Mouse (Mus musculus) Muller cell, postnatal 12 days (primary cell): ENCODE data around the gene Phf8.
"Not testable (repeated sequence)": the region's sequence is repeated elsewhere in the genome, so short reads cannot be mapped to it uniquely, and the experiment has no call there.

ENCODE experiments used
- DNase-seq: peaks from one replicate; pipeline ENCODE4 v3.0.0-alpha.2; 2015; ENCODE audit errors: inconsistent ontology term

Gene Phf8

GRCm38 (mm10) chrX:151520458-151521322 lies at the start of gene Phf8:
TSS of gene Phf8 (plus strand) at chrX:151520672.
- peak; percentile 95 for DNase-seq

DNA sequence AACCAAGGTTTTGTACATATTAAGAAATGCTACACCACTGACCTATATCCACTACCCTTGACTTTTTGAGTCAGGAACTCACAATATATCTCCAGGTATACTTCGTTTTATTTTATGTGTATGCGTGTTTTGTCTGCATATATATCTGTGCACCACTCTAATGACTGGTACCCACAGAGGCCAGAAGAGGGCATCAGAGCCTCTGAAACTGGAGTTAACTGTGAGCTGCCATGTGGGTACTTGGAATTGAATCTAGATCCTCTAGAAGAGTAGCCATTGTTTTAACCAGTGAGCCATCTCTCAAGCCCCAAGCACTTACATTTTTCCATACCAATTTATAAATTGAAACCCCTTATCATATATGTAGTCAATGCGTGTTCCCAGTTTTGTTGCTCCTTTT lies 32.3 kb upstream of the Phf8 start:
- no peak for DNase-seq

DNA sequence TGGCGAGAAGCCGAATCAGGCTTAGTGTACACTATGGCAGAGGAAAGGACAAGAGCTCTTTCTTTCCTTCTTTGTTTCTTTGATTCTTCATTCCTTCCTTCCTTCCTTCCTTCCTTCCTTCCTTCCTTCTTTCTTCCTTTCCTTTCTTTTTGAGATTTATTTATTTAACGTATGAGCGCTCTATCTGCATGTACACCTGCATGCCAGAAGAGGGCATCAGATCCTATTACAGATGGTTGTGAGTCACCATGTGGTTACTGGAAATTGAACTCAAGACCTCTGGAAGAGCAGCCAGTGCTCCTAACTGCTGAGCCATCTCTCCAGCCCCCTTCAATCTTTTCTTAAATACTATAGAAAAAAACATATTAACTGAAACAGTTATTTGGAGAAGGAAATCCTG lies 27.2 kb upstream of the Phf8 start:
- DNase-seq = not testable (repeated sequence)

- no peak for DNase-seq
These were observed 23.9 kb upstream of the Phf8 start for GRCm38 (mm10) chrX:151496596-151496995.

GRCm38 (mm10) chrX:151508536-151508935 lies 11.9 kb upstream of the Phf8 start:
- no peak for DNase-seq

DNA sequence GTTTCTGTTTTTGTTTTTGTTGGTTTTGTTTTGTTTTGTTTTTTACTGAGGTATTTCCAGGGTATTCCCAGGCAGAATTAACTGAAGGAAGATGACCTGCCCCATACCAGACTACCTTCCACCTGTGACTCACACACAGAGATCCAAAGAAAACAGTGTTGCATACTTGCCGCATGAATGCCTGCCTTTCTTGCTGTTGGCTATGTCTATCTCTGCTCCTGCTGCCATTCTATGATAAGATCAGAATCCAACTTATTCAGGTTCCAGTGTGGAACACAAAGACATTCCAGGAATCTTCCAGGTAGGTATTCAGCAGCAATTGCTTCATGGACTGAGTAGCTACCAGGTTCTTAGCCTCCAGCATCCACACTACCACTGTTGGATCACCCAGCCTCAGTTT lies 10.6 kb upstream of the Phf8 start:
- DNase-seq = peak; percentile 18

DNA sequence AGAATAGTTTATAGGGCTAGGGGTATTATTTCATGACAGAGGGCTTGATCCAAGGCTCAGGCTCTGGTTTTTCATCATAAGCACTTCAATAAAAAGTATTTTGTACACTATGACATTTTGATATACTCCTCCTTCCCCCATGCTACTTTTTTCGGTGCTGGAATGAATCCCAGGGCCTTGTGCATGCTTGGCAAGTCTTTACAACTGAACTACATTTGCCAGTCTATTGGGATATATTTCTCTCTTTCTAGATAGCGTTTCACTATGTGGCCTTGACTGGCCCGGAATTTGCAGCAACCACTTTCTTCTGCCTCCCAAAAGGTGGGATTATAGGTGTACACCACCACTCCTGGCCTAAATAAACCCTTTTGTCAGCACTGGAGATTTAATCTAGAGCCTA lies 7.4 kb upstream of the Phf8 start:
- no peak for DNase-seq

DNA sequence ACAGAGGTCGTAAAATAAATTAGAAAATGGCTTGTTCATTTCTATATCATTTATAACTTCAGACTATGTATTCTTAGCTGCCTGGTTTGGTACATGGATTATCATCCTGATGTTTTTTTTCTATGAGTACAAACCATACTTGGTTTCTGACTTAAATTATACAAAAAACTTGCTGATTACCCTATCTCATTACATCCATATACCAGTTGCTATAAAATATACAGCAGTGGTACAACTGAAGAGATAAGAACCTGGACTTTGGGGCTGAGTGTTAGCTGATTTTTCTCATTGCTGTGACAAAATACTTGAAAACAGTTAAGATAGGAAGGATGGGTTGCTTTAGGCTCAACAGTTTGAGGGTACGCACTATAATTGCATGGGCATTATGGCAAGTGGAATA lies 6.8 kb upstream of the Phf8 start:
- no peak for DNase-seq

DNA sequence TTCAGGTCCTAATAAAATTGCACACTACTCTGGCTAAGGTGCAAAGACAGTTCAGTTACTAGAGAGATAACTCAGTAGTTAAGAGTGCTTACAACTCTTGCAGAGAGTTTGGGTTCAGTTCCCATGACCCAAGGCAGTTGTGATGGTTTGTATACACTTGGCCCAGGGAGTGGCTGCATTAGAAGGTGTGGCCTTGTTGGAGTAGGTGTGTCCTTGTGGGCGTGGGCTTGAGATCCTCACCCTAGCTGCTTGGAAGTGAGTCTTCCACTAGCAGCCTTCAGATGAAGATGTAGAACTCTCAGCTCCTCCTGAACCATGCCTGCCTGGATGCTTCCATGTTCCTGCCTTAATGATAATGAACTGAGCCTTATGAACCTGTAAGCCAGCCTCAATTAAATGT lies 2.3 kb upstream of the Phf8 start:
- no peak for DNase-seq

GRCm38 (mm10) chrX:151520127-151520457 lies 380 bp upstream of the Phf8 start:
- no peak for DNase-seq

GRCm38 (mm10) chrX:151521786-151522522 lies 1.5 kb downstream of the Phf8 start:
- DNase-seq = peak; percentile 52

DNA sequence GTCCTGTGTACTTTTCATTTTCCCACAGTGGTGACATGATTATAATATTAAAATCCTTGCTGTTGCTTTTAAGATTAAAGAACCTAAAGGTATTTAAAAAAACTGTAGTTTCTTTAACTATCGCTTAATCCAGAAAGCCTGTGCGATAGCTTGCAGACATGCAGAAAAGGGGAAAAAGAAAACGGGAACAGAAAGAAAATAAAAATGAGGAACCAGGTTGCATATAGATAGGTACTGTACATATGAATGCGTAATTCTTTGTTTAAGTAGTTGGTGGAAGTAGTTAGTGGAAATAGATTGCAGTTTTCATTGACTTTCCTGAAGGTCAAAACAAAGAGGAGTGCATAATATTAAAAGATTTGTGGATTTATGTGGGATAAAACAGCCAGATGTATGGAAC lies 32.9 kb downstream of the Phf8 start:
- DNase-seq = no peak

DNA sequence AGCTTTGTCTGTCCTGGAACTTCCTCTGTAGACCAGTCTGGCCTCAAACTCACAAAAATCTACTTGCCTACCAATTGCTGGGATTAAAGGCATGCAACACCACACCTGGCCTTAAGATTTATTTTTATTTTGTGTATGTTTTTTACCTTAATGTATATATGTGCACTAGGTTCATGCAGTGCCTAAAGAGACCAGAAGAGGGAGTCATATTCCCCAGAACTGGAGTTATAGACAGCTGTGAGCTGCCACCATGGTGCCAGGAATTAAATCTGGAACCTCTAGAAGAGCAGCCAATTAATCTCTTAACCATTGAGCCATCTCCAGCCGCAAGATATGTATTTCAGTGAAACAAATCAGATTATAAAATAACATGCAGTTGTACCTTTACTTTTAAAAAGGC lies 54.7 kb downstream of the Phf8 start:
- DNase-seq = no peak

- no peak for DNase-seq
These were observed 122.9 kb downstream of the Phf8 start for GRCm38 (mm10) chrX:151643386-151643785.

- DNase-seq = no peak
These were observed 133.3 kb downstream of the Phf8 start for GRCm38 (mm10) chrX:151653744-151654143.

DNA sequence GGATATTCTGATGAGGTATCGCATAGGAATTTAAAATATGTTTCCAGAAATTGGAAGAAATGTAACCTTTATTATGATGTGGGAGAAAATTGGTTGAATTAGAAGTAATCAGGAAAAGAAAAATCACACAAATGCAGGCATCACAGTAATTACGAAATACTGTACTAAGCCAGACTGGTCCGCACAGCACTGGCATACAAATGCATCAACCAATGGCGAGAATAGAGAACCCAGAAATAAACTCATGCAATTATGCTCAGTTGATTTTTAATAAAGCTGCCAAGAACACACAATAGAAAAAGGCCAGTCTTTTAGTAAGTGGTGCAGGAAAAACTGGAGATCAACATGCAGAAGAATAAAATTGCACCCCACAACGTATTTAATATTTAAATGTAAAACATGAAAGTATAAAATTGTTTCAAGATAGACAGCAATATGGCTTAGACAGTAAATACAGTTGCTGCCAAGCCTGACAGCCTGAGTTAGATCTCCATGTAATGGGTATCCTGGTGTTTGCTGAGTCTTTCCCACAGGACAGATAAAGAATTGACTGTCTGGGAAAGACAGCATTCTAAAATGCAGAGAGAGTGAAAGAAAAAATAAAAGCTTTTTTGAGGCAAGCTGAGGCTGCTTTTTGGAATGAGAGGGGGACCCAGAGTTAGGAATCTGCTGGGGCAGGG lies 154.2 kb downstream of the Phf8 start:
- peak; percentile 19 for DNase-seq
